Mouse (Mus musculus): ENCODE data around the gene Coa5.

Gene Coa5

GRCm38 (mm10) chr1:37429366-37430296 lies at the start of gene Coa5, which contains the start of gene Unc50:
Gene Coa5 (minus strand): TSS chr1:37430103.
Gene Unc50 (plus strand): TSS chr1:37430139.
- DNase-seq, result peak; percentile 96

- no peak for DNase-seq
These were observed 49.2 kb upstream of the Coa5 start for GRCm38 (mm10) chr1:37479074-37479473.

- DNase-seq, result no peak
These were observed 48.5 kb upstream of the Coa5 start for GRCm38 (mm10) chr1:37478416-37478815.

- DNase-seq, result no peak
These were observed 48.0 kb upstream of the Coa5 start for GRCm38 (mm10) chr1:37477928-37478327.

GRCm38 (mm10) chr1:37477250-37477649 lies 47.3 kb upstream of the Coa5 start:
- no peak for DNase-seq

GRCm38 (mm10) chr1:37475312-37475711 lies 45.4 kb upstream of the Coa5 start:
- no peak for DNase-seq

- no peak for DNase-seq
These were observed 44.8 kb upstream of the Coa5 start for GRCm38 (mm10) chr1:37474634-37475190.

GRCm38 (mm10) chr1:37474046-37474445 lies 44.1 kb upstream of the Coa5 start:
- DNase-seq, result peak; percentile 22

GRCm38 (mm10) chr1:37473251-37473650 lies 43.3 kb upstream of the Coa5 start:
- no peak for DNase-seq

GRCm38 (mm10) chr1:37471179-37472148 lies 41.6 kb upstream of the Coa5 start:
- DNase-seq, result no peak

- DNase-seq, result no peak
These were observed 39.1 kb upstream of the Coa5 start for GRCm38 (mm10) chr1:37469007-37469406.

GRCm38 (mm10) chr1:37467806-37468205 lies 37.9 kb upstream of the Coa5 start:
- no peak for DNase-seq

- no peak for DNase-seq
These were observed 36.6 kb upstream of the Coa5 start for GRCm38 (mm10) chr1:37466322-37466995.

- no peak for DNase-seq
These were observed 35.1 kb upstream of the Coa5 start for GRCm38 (mm10) chr1:37464878-37465452.

- no peak for DNase-seq
These were observed 27.6 kb upstream of the Coa5 start for GRCm38 (mm10) chr1:37457546-37457945.

GRCm38 (mm10) chr1:37451270-37451669 lies 21.4 kb upstream of the Coa5 start:
- DNase-seq, result no peak

GRCm38 (mm10) chr1:37448361-37449095 lies 18.6 kb upstream of the Coa5 start:
- DNase-seq, result peak; percentile 51

GRCm38 (mm10) chr1:37442848-37443835 lies 13.2 kb upstream of the Coa5 start:
- DNase-seq, result no peak

- DNase-seq, result no peak
These were observed 6.5 kb upstream of the Coa5 start for GRCm38 (mm10) chr1:37436419-37436818.

- peak; percentile 44 for DNase-seq
These were observed 466 bp upstream of the Coa5 start for GRCm38 (mm10) chr1:37430297-37430840.

Data from kidney, adult 9 months (tissue).